Mouse (Mus musculus) splenic B cell, adult 2 months (primary cell): ENCODE results near the gene Mrpl17.
A peak's percentile ranks its signal among the peaks of the same experiment; 100 is the strongest.
"Not testable (repeated sequence)": the region's sequence is repeated elsewhere in the genome, so short reads cannot be mapped to it uniquely, and the experiment has no call there.

ENCODE experiments used
- DNase-seq: peaks from one replicate; pipeline ENCODE4 v3.0.0-alpha.2; 2011; ENCODE audit warnings: low read depth, low spot score
- H3K27me3 ChIP-seq: 2 replicates; pipeline ENCODE4 v1.6.1; 2012; ENCODE audit warnings: mild to moderate bottlenecking, low read length, moderate library complexity, mixed read lengths; ENCODE audit not compliant: control insufficient read depth, poor library complexity, insufficient read depth, severe bottlenecking
- H3K36me3 ChIP-seq: 2 replicates; pipeline ENCODE4 v1.6.1; 2012; ENCODE audit warnings: mild to moderate bottlenecking, low read length, moderate library complexity, mixed read lengths; ENCODE audit not compliant: control insufficient read depth, poor library complexity, insufficient read depth, severe bottlenecking

Gene Mrpl17

DNA sequence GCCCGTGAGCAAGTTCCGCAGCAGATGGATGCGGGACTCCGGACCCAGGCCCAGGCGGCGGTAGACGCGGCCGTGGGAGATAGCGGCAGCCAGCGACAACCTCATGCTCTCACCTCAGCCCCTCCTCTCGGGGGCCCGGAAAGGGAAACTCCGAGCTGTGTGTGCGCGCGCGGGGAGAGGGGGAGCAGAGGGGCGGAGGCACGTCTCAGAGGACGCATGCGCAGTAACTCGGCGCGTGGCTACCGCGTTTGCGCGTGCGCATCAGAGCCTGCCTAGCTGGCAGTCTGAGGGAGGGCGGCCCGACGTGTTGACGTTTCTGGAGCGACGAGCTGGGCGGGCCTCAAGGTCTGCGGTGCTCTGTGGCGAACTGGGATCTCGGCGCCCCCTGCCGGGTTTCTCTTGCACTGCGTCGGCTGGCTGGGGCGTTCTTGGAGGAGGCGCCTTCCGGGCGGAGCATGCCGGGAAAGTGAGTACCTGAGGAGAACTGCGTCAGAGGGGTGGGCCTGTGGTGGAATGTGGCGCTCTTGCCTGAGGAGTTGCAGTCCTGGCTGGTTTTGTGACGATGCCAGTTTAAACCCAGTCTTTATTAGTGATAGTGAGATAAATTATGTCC is at the start of gene Mrpl17:
Mrpl17 (minus strand) TSS at position 223 of the 613 bp plus-strand sequence.
- Histone ChIP-seq H3K27me3 (no peaks in the 10 kb centered on the region), H3K36me3 (no peaks in the 10 kb centered on the region; the same call in 1 of the 2 replicates)
- DNase-seq: peak; percentile 100

DNA sequence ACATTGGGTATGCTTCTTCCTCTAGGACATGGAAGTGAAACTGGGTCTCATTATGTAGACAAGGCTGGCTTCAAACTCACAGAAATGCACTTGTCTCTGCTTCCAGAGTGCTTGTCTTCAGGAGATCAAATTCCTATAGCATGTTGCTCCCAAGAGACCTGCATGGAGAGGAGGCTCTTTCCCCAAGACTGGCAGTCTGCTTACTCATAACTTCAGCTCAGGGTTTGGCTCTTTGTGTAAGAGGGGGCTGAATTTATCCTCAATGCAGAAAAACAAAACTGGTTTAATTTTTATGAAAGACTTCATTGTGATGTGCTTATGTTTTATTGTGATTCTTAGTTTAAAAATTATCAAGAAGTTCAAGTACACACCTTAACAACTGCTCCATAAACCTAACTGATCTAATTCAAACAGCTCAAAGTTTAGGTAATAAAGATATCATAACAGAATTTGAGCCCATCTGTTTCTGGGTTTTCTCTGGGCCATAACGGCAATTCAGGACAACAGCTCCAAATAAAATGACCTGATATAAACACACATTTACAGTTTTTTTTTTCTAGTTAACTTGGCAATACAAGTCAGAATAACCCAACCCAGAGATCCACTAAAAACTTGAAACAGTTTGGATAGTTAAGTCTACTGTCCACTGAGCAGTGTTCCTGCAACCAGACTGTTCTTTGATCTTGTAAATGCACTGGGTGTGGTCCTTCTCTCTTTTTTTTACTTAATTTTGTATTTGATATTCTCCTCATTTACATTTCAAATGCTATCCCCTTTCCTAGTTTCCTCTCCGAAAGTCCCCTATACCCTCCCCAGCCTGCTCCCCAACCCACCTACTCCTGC is 45.0 kb upstream of the Mrpl17 start:
- not testable (repeated sequence) for DNase-seq, H3K36me3 ChIP-seq, H3K27me3 ChIP-seq

DNA sequence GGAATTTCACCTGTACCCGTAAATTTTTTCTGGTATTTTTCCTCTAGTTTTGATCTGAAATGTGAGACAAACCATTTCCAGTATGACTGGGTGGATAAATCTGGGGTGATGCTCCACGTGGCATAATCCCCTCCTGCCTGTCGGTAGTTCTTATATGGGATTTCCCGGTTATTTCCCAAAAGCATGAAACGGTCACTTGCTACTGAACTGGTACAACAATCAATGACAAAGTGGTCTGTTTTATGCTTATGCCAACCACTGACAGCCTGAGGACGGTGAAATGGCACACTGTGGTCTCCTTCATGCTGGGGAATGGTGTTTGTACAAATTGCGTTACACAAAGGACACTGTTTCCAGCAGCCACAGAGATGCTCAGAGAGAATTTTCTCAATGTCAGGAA is 13.4 kb upstream of the Mrpl17 start:
- Histone ChIP-seq H3K27me3 (no peaks in the 10 kb centered on the region), H3K36me3 (no peaks in the 10 kb centered on the region)
- DNase-seq: no peak

DNA sequence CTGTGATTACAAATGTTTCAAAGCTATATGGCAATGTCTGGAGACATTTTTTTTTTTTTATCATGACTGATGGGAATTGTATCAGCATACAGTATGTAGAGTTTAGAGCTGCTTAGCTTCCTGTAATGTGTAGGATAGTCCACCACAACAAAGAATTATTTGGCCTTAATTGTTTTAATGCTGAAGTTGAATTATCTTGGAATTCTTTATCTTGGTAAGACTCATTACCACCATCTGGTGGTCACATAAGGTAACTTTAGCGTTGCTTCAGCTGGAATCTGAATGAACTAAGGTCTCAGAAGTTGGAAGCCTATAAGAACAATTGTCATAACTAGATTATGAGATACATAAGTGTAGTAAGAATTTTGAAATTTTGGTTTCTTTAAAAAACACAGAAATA is 7.6 kb upstream of the Mrpl17 start:
- DNase-seq: peak; percentile 63
- no peaks in the 10 kb centered on the region for H3K36me3 ChIP-seq

DNA sequence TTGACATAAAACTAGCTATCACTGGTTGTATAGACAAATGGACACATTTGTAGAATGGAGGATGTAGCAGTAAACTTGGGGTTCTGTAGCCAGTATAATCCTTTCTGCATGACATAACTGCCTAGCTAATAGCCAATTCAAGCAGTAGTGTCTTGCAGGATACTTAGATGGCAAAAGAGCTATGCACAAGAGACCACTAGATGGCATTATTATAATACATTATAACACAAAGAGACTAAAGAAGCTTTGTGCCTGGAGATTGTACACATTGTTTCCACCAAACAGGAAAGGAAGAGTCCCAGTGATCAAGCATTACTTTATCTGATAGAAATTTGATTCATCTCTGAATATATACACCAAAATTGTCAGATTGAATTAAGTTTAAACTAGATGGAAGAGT is 5.8 kb upstream of the Mrpl17 start:
- Histone ChIP-seq H3K27me3 (no peaks in the 10 kb centered on the region), H3K36me3 (no peaks in the 10 kb centered on the region)
- DNase-seq: peak; percentile 50

More for the DNA sequence above, 7.6 kb upstream of the Mrpl17 start:
- H3K27me3 ChIP-seq: no peaks in the 10 kb centered on the region

DNA sequence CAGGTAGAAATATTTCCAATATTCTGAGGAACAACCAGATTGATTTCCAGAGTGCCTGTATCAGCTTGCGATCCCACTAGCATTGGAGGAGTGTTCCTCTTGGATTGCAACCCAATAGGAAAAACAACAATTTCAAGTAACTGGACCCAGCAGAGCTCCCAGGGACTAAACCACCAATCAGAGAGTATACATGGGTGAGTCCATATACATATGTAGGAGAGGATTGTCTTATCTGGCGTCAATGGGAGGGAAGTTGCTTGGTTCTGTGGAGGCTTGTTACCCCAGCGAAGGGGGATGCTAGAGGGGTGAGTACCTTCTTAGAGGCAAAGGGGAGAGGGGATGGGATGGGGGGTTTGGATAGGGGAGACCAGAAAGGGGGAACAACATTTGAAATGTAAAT is 2.4 kb upstream of the Mrpl17 start:
- no peak for DNase-seq
- Histone ChIP-seq H3K36me3 (no peaks in the 10 kb centered on the region; the same call in 1 of the 2 replicates), H3K27me3 (no peaks in the 10 kb centered on the region)

DNA sequence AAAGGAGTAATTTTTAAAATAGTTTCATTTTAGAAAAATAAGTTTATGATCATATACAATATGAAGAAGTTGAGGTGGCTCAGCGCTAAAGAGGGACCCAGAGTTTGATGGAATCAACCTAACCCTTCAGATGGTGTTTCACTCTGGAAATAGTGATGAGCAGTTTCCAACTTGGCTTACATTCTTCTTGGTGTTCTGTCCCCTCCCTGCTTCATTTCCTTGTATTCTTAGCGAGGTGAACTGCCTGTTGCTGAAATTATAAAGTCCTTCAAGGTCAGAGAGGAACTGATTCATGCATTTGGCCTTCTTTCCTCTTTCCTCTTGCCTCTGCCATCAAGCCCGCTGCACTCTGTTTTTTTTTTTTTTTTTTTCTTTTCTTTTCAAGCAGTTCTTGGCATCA is 1.7 kb upstream of the Mrpl17 start:
- Histone ChIP-seq H3K27me3 (no peaks in the 10 kb centered on the region), H3K36me3 (no peaks in the 10 kb centered on the region; the same call in 1 of the 2 replicates)
- no peak for DNase-seq

DNA sequence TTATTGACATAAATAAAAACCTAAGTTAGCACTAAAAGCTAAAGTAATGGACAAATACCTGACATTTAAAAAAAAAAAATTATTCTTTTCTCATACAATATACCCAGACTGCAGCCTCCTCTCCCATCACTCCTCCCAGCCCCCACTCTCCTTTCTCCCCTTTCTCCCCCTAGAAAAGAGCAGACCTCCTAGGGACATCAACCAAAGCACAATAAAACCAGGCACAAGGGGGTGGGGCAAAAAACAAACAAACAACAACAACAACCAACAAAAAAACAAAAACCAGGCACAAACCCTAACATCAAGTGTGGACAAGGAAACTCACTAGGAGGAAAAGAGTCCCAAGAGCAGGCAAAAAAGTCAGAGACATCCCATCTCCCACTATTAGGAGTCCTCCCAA is 617 bp upstream of the Mrpl17 start:
- H3K36me3 ChIP-seq: no peaks in the 10 kb centered on the region; the same call in 1 of the 2 replicates
- H3K27me3 ChIP-seq: no peaks in the 10 kb centered on the region
- no peak for DNase-seq

DNA sequence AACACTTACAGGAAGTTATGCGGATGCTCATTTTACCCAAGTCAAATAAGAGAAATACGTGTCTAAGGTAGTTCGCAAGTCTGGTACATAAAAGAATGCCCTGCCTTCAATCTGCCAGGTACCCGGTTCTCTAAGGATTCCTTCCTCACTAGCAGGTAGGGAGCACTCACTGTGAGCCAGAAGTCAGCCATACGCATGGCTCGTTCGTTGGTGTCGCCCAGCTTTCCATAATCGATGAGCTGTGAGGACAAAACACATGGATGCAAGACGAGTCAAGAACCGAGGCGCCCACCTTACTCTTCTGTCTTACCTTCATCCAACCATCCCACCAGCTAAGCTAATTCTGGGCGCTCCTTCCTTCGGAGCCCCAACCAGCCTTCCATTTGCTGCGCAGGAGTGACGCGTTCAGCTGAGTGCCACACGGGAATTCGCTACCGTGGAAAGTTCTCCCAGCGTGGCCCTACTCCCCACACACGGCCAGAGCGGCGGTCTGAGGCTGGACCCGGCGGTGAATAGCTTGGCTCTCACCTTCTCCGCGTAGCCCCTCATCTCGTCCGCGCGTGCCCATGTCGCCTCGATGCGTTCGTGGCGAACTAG is 521 bp downstream of the Mrpl17 start:
- Histone ChIP-seq H3K36me3 (no peaks in the 10 kb centered on the region; the same call in 1 of the 2 replicates), H3K27me3 (no peaks in the 10 kb centered on the region)
- DNase-seq: peak; percentile 25

DNA sequence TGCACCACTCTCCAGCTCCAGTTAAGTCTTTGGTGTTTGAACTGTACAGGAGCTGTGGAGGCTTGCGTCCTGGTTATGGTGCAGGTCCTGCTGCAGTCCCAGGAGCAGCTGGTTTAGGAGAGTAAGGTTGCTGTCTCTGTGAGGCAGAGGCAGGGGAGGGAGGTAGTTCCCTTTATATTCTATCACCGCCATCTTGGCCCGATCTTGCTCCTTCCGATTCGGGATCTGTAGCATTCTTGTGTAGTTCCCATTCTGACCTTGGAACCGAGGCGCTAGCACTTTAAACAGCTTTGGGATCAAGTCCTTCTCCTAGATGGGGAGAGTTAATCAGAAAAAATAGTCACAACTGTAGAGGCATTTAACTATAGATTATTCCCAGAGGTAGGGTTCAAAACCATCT is 1.1 kb downstream of the Mrpl17 start:
- no peaks in the 10 kb centered on the region for H3K27me3 ChIP-seq
- DNase-seq: no peak
- H3K36me3 ChIP-seq: no peaks in the 10 kb centered on the region; the same call in 1 of the 2 replicates

DNA sequence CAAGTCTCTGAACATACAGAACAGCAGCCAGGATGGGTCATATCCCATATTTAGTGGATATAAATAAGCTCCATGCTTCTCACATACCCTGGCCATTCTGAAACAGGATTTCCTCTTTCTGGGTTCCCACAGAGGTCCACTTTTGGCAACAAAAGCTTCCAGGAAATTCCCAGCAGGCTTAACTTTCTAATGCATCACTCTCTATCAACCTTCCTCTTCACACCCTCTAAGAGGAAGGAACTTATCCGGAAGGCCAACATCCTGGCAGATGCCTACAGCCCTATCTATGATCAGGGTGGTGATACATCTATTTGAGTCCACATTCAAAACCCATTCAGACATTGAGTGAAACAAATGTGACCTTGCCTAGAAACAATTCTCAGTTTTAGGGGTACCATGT is 2.5 kb downstream of the Mrpl17 start:
- DNase-seq: no peak
- Histone ChIP-seq H3K27me3 (no peaks in the 10 kb centered on the region), H3K36me3 (no peaks in the 10 kb centered on the region; the same call in 1 of the 2 replicates)

DNA sequence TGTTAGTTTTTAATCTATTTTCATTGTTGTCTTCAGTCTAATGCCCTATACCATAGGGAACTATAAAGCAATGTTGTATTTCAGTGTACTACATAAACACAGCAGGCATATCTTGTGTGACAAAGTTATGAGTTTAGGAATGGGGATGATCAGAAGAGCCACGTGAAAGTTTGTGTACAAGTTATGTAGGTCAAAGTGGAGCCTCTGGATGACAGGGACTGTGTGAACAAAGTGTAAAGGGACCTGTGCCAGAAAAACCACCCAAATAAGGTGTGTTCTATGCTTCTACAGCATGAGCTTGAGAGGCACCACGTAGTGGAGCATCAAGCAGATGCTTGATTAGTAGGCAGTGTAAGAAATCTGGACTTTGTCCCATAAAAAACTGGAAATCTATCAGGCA is 4.2 kb downstream of the Mrpl17 start:
- no peak for DNase-seq
- Histone ChIP-seq H3K27me3 (no peaks in the 10 kb centered on the region), H3K36me3 (no peaks in the 10 kb centered on the region; the same call in 1 of the 2 replicates)

DNA sequence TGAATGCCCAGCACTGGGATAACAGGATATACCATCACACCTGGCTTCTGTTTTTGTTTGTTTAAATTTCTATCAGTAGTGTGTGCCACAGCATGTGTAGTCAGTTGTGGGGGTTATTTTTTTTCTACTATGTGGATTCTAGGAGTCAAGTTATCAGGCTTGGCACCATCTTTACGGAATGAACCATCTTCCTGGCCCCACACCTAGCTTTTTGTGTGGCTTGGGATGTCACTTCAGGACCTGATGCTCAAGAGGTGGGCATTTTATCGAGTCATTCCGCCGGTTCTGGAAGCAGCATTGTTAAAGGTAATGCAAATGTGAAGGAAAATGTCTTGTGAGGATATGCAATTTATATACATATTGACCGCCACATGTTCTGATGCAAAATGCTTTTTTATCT is 4.8 kb downstream of the Mrpl17 start:
- no peaks in the 10 kb centered on the region; the same call in 1 of the 2 replicates for H3K36me3 ChIP-seq
- no peaks in the 10 kb centered on the region for H3K27me3 ChIP-seq
- no peak for DNase-seq

DNA sequence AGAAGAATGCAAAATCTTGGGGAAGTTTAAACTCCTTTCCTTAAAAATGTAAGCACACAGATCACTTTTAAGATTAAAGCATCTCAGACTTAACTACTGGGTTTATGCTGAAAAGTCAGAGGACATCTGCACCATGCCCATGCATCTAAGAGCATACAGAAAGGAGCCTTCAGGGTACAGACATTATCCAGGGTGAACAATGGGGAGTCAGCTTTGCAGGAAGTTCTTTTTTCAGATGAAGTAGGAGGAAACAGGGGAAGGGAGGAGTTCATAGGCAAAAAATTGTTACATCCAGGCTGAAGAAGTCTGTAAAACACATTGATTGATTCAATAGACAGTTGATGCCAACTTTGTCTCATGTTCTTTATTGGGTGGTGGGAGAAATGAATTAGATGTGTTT is 7.5 kb downstream of the Mrpl17 start:
- Histone ChIP-seq H3K27me3 (no peaks in the 10 kb centered on the region), H3K36me3 (no peaks in the 10 kb centered on the region; the same call in 1 of the 2 replicates)
- DNase-seq: no peak

DNA sequence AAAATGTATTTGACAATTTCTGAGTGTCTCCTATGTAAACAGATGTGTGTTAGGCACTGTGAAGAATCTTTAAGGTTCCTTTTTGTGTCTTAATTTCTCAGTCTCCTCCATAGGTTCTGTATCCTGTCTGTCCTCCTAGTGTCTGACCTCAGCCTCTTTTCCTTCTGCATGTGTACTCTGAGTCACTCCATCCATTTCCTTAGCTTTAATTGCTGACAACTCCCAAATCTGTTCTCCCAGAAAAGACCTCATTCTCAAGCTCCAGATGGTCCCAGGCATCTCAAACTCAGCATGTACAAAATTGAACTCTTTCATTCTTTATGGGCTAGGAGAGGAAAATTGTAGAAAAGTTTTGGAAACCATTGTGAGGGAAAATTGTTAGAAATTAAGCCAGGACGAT is 8.1 kb downstream of the Mrpl17 start:
- H3K27me3 ChIP-seq: no peaks in the 10 kb centered on the region
- DNase-seq: no peak
- H3K36me3 ChIP-seq: no peaks in the 10 kb centered on the region
